Mouse (Mus musculus): ENCODE measurements around the gene Eid1. TPM values are rescaled to one million over a fixed set of nuclear protein-coding genes. Genes with fewer than 3 reads are reported as not detected.

The Eid1 gene
- total and polyA plus RNA-seq, 2 experiments from 2014 or later, result 459 to 575 TPM

- H3K36me3 ChIP-seq (ENCODE audit: insufficient read depth), result no peaks in the 10 kb centered on the region
- DNase-seq (no peak), ATAC-seq (no peak)
- H3K4me3 ChIP-seq (ENCODE audit: low read depth, low read length), result no peak overlapping the region
- H3K9ac ChIP-seq, result no peak overlapping the region
- TF ChIP-seq CTCF (IDR thresholded peaks at IDR 0.05; ENCODE audit: low read depth), result no peak
- H3K4me1 ChIP-seq (ENCODE audit: insufficient read depth), result no peaks in the 10 kb centered on the region
- H3K27me3 ChIP-seq (ENCODE audit: insufficient read depth, low read length), result no peaks in the 10 kb centered on the region
- WGBS, result 86% methylated on average over 7 of the region's 7 CpGs
- no peaks in the 10 kb centered on the region for H3K9me3 ChIP-seq (ENCODE audit: low read length)
- H3K27ac ChIP-seq (ENCODE audit: low read depth, low read length), result no peak overlapping the region
- no peak overlapping the region for H3K4me2 ChIP-seq (ENCODE audit: low read depth)
Observed at GRCm38 (mm10) chr2:125637331-125637730, 35.6 kb upstream of the Eid1 start.

GRCm38 (mm10) chr2:125644912-125645311 is 28.0 kb upstream of the Eid1 start:
- no peak for DNase-seq
- TF ChIP-seq CTCF (IDR thresholded peaks at IDR 0.05; ENCODE audit: low read depth), result no peak
- Histone ChIP-seq H3K4me2 (ENCODE audit: low read depth) (no peak overlapping the region), H3K27ac (ENCODE audit: low read depth, low read length) (no peak overlapping the region), H3K36me3 (ENCODE audit: insufficient read depth) (no peaks in the 10 kb centered on the region), H3K9ac (no peak overlapping the region), H3K4me3 (ENCODE audit: low read depth, low read length) (no peak overlapping the region), H3K9me3 (ENCODE audit: low read length) (no peaks in the 10 kb centered on the region), H3K27me3 (ENCODE audit: insufficient read depth, low read length) (no peaks in the 10 kb centered on the region), H3K4me1 (ENCODE audit: insufficient read depth) (no peaks in the 10 kb centered on the region)
- peak; percentile 51 for ATAC-seq
- 43% methylated on average over 6 of the region's 6 CpGs for WGBS

- Histone ChIP-seq H3K9me3 (ENCODE audit: low read length) (no peaks in the 10 kb centered on the region), H3K4me1 (ENCODE audit: insufficient read depth) (no peaks in the 10 kb centered on the region), H3K9ac (no peak overlapping the region), H3K36me3 (ENCODE audit: insufficient read depth) (no peaks in the 10 kb centered on the region), H3K4me2 (ENCODE audit: low read depth) (no peak overlapping the region), H3K27ac (ENCODE audit: low read depth, low read length) (no peak overlapping the region), H3K4me3 (ENCODE audit: low read depth, low read length) (no peak overlapping the region), H3K27me3 (ENCODE audit: insufficient read depth, low read length) (no peaks in the 10 kb centered on the region)
- no peak for DNase-seq
- ATAC-seq, result no peak
- WGBS, result 96% methylated on average over 5 of the region's 5 CpGs
- TF ChIP-seq CTCF (IDR thresholded peaks at IDR 0.05; ENCODE audit: low read depth), result no peak
Observed at GRCm38 (mm10) chr2:125650038-125650437, 22.9 kb upstream of the Eid1 start.

GRCm38 (mm10) chr2:125650742-125651352 is 22.0 kb upstream of the Eid1 start:
- Histone ChIP-seq H3K9ac (no peak overlapping the region), H3K27ac (ENCODE audit: low read depth, low read length) (no peak overlapping the region), H3K4me3 (ENCODE audit: low read depth, low read length) (no peak overlapping the region), H3K4me2 (ENCODE audit: low read depth) (no peak overlapping the region), H3K36me3 (ENCODE audit: insufficient read depth) (no peaks in the 10 kb centered on the region), H3K9me3 (ENCODE audit: low read length) (no peaks in the 10 kb centered on the region), H3K27me3 (ENCODE audit: insufficient read depth, low read length) (no peaks in the 10 kb centered on the region), H3K4me1 (ENCODE audit: insufficient read depth) (no peaks in the 10 kb centered on the region)
- DNase-seq (no peak), ATAC-seq (no peak)
- no peak for TF ChIP-seq CTCF (IDR thresholded peaks at IDR 0.05; ENCODE audit: low read depth)
- WGBS, result 94% methylated on average over 14 of the region's 14 CpGs

- no peak for DNase-seq
- no peaks in the 10 kb centered on the region for H3K36me3 ChIP-seq (ENCODE audit: insufficient read depth)
- H3K4me3 ChIP-seq (ENCODE audit: low read depth, low read length), result no peak overlapping the region
- H3K4me1 ChIP-seq (ENCODE audit: insufficient read depth), result no peaks in the 10 kb centered on the region
- WGBS, result 49% methylated on average over 8 of the region's 8 CpGs
- no peak overlapping the region for H3K9ac ChIP-seq
- H3K4me2 ChIP-seq (ENCODE audit: low read depth), result no peak overlapping the region
- TF ChIP-seq CTCF (IDR thresholded peaks at IDR 0.05; ENCODE audit: low read depth), result no peak
- no peaks in the 10 kb centered on the region for H3K27me3 ChIP-seq (ENCODE audit: insufficient read depth, low read length)
- no peak overlapping the region for H3K27ac ChIP-seq (ENCODE audit: low read depth, low read length)
- no peak for ATAC-seq
- H3K9me3 ChIP-seq (ENCODE audit: low read length), result no peaks in the 10 kb centered on the region
Observed at GRCm38 (mm10) chr2:125651563-125651962, 21.3 kb upstream of the Eid1 start.

- DNase-seq (no peak), ATAC-seq (no peak)
- H3K4me2 ChIP-seq (ENCODE audit: low read depth), result no peak overlapping the region
- 97% methylated on average over 2 of the region's 2 CpGs for WGBS
- H3K27ac ChIP-seq (ENCODE audit: low read depth, low read length), result no peak overlapping the region
- H3K9me3 ChIP-seq (ENCODE audit: low read length), result no peaks in the 10 kb centered on the region
- H3K27me3 ChIP-seq (ENCODE audit: insufficient read depth, low read length), result no peaks in the 10 kb centered on the region
- no peak for TF ChIP-seq CTCF (IDR thresholded peaks at IDR 0.05; ENCODE audit: low read depth)
- no peaks in the 10 kb centered on the region for H3K36me3 ChIP-seq (ENCODE audit: insufficient read depth)
- H3K4me1 ChIP-seq (ENCODE audit: insufficient read depth), result no peaks in the 10 kb centered on the region
- no peak overlapping the region for H3K9ac ChIP-seq
- no peak overlapping the region for H3K4me3 ChIP-seq (ENCODE audit: low read depth, low read length)
Observed at GRCm38 (mm10) chr2:125653286-125653685, 19.6 kb upstream of the Eid1 start.

- TF ChIP-seq CTCF (IDR thresholded peaks at IDR 0.05; ENCODE audit: low read depth), result no peak
- Histone ChIP-seq H3K36me3 (ENCODE audit: insufficient read depth) (no peaks in the 10 kb centered on the region), H3K9me3 (ENCODE audit: low read length) (no peaks in the 10 kb centered on the region), H3K4me2 (ENCODE audit: low read depth) (no peak overlapping the region), H3K27me3 (ENCODE audit: insufficient read depth, low read length) (no peaks in the 10 kb centered on the region), H3K9ac (no peak overlapping the region), H3K4me1 (ENCODE audit: insufficient read depth) (no peaks in the 10 kb centered on the region), H3K27ac (ENCODE audit: low read depth, low read length) (no peak overlapping the region), H3K4me3 (ENCODE audit: low read depth, low read length) (no peak overlapping the region)
- DNase-seq, result no peak
- no peak for ATAC-seq
- 93% methylated on average over 9 of the region's 9 CpGs for WGBS
Observed at GRCm38 (mm10) chr2:125655391-125655790, 17.5 kb upstream of the Eid1 start.

All from forebrain, postnatal 0 days (tissue).